Mouse (Mus musculus): ENCODE results near the gene Tmem107. TPM values are rescaled to one million over a fixed set of nuclear protein-coding genes. Genes with fewer than 3 reads are reported as not detected.

The Tmem107 gene
- 47.8 and 71.0 TPM in 2 replicates for polyA plus RNA-seq (2012; rRNA removed)
- 54.4 and 55.2 TPM in 2 replicates for polyA plus RNA-seq (2014; fragmentation: Nextera tagmentation; extraction: Ambion mirVana)

DNA sequence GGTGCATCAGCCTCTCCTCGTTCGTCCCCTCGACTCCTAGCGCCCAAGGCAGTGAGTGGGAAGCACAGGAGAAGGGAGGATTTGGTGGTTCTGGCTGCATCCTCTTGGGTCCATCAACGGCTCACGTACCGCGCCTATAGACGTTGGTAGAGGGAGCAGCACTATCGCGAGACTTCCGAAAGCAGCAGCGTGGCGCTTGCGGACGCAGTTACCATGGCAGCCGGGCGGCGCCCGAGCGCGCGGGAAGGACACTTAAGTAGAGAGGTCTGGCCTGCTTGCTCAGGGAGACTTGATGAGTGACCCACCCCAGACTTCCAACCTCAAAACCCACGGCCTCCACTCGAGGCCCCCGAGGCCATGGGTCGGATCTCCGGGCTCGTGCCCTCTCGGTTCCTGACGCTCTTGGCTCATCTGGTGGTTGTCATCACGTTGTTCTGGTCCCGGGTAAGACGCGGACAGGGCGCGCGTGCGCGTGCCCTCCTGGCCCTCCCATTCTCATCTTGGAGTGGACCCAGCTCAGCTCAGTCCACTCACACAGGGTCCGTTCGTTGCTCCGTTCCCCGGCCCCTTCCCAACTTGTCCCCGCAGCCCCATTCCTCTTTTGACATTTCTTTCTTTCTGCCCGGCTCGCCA lies at the start of gene Tmem107:
Gene Tmem107, plus strand, starts transcription at position 217 of the 633 bp plus-strand sequence.
- Histone ChIP-seq H3K27me3 (ENCODE audit: control insufficient read depth, insufficient read depth, low read length) (no peaks in the 10 kb centered on the region), H3K4me2 (replicated peaks; ENCODE audit: low read depth, low read length, severe bottlenecking) (peak within 1 kb of the TSS; percentile 86), H3K9me3 (ENCODE audit: control insufficient read depth, low read length) (no peaks in the 10 kb centered on the region), H3K36me3 (ENCODE audit: control insufficient read depth, insufficient read depth, low read length) (no peaks in the 10 kb centered on the region), H3K4me1 (ENCODE audit: control insufficient read depth, insufficient read depth, low read length) (peaks cover 27% of the 10 kb centered on the region), H3K4me3 (replicated peaks; ENCODE audit: low read length) (peak within 1 kb of the TSS; percentile 63), H3K27ac (replicated peaks; ENCODE audit: low read depth, low read length) (peak within 1 kb of the TSS; percentile 94), H3K9ac (ENCODE audit: low read depth, low read length, severe bottlenecking) (peak within 1 kb of the TSS; percentile 80)
- DNase-seq (ENCODE audit: low spot score), result peak; percentile 97
- ATAC-seq (ENCODE audit: low FRiP score, low read depth), result peak; percentile 89
- WGBS, result under 1% methylated on average over 34 of the region's 47 CpGs
- no peak; the same call in 1 of the 2 replicates for TF ChIP-seq POLR2A (IDR thresholded peaks at IDR 0.05; ENCODE audit: borderline replicate concordance, extremely low read depth, insufficient read depth, insufficient read length)

- WGBS, result 96% methylated on average over 3 of the region's 3 CpGs
- no peak for TF ChIP-seq POLR2A (IDR thresholded peaks at IDR 0.05; ENCODE audit: borderline replicate concordance, extremely low read depth, insufficient read depth, insufficient read length)
- no peak for DNase-seq (ENCODE audit: low spot score)
- H3K27me3 ChIP-seq (ENCODE audit: control insufficient read depth, insufficient read depth, low read length), result no peaks in the 10 kb centered on the region
- no peak overlapping the region for H3K4me2 ChIP-seq (replicated peaks; ENCODE audit: low read depth, low read length, severe bottlenecking)
- no peak overlapping the region for H3K4me3 ChIP-seq (replicated peaks; ENCODE audit: low read length)
- H3K36me3 ChIP-seq (ENCODE audit: control insufficient read depth, insufficient read depth, low read length), result peaks cover 99% of the 10 kb centered on the region
- H3K4me1 ChIP-seq (ENCODE audit: control insufficient read depth, insufficient read depth, low read length), result no peaks in the 10 kb centered on the region
- H3K9ac ChIP-seq (ENCODE audit: low read depth, low read length, severe bottlenecking), result no peak overlapping the region
- no peaks in the 10 kb centered on the region for H3K9me3 ChIP-seq (ENCODE audit: control insufficient read depth, low read length)
- ATAC-seq (ENCODE audit: low FRiP score, low read depth), result no peak
- no peak overlapping the region for H3K27ac ChIP-seq (replicated peaks; ENCODE audit: low read depth, low read length)
Observed at GRCm38 (mm10) chr11:69026562-69026961, 44.0 kb upstream of the Tmem107 start.

DNA sequence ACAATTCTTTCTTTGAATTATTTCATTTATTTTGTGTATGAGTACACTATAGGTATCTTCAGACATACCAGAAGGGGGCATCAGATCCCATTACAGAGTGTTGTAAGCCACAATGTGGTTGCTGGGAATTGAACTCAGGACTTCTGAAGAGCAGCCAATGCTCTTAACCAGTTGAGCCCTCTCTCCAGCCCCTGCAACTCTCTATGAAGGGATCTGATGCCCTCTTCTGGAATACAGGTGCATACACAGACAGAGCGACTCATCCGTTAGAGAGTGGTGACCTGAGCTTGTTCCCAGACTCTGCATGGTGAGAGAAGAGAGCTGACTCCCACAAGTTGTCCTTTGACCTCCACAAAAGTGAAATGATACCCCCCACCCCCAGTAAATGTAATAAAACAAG lies 41.8 kb upstream of the Tmem107 start:
- no peak overlapping the region for H3K4me2 ChIP-seq (replicated peaks; ENCODE audit: low read depth, low read length, severe bottlenecking)
- no peak overlapping the region for H3K27ac ChIP-seq (replicated peaks; ENCODE audit: low read depth, low read length)
- H3K9ac ChIP-seq (ENCODE audit: low read depth, low read length, severe bottlenecking), result no peak overlapping the region
- H3K4me1 ChIP-seq (ENCODE audit: control insufficient read depth, insufficient read depth, low read length), result no peaks in the 10 kb centered on the region
- 79% methylated on average over 2 of the region's 2 CpGs for WGBS
- TF ChIP-seq POLR2A (IDR thresholded peaks at IDR 0.05; ENCODE audit: borderline replicate concordance, extremely low read depth, insufficient read depth, insufficient read length), result no peak
- H3K4me3 ChIP-seq (replicated peaks; ENCODE audit: low read length), result no peak overlapping the region
- ATAC-seq (ENCODE audit: low FRiP score, low read depth) (no peak), DNase-seq (ENCODE audit: low spot score) (no peak)
- peaks cover 97% of the 10 kb centered on the region for H3K36me3 ChIP-seq (ENCODE audit: control insufficient read depth, insufficient read depth, low read length)
- no peaks in the 10 kb centered on the region for H3K9me3 ChIP-seq (ENCODE audit: control insufficient read depth, low read length)
- H3K27me3 ChIP-seq (ENCODE audit: control insufficient read depth, insufficient read depth, low read length), result no peaks in the 10 kb centered on the region

DNA sequence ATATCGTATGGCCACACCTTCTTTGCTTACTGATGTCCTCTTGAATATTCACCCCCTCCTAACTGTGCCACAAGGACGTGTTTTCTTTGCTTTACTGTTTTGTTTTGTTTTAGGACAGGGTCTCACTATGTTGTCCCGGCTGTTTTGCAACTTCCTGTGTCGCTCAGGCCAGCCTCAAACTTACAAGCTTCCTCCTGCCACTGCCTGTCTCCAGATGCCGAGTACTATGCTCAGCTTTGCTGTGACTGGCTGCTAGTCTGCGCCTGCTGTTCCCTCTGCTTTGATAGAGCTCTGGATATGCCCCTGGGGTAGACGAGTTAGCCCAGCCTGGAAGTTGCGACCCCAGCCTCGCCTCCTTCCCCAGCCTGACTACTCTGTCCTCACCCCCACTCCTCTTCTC lies 37.1 kb upstream of the Tmem107 start:
- no peak overlapping the region for H3K27ac ChIP-seq (replicated peaks; ENCODE audit: low read depth, low read length)
- DNase-seq (ENCODE audit: low spot score) (no peak), ATAC-seq (ENCODE audit: low FRiP score, low read depth) (no peak)
- peaks cover 77% of the 10 kb centered on the region for H3K36me3 ChIP-seq (ENCODE audit: control insufficient read depth, insufficient read depth, low read length)
- H3K27me3 ChIP-seq (ENCODE audit: control insufficient read depth, insufficient read depth, low read length), result no peaks in the 10 kb centered on the region
- TF ChIP-seq POLR2A (IDR thresholded peaks at IDR 0.05; ENCODE audit: borderline replicate concordance, extremely low read depth, insufficient read depth, insufficient read length), result no peak
- H3K9ac ChIP-seq (ENCODE audit: low read depth, low read length, severe bottlenecking), result no peak overlapping the region
- H3K4me3 ChIP-seq (replicated peaks; ENCODE audit: low read length), result no peak overlapping the region
- 70% methylated on average over 9 of the region's 9 CpGs for WGBS
- H3K4me2 ChIP-seq (replicated peaks; ENCODE audit: low read depth, low read length, severe bottlenecking), result no peak overlapping the region
- no peaks in the 10 kb centered on the region for H3K9me3 ChIP-seq (ENCODE audit: control insufficient read depth, low read length)
- peaks cover 14% of the 10 kb centered on the region for H3K4me1 ChIP-seq (ENCODE audit: control insufficient read depth, insufficient read depth, low read length)

- H3K27ac ChIP-seq (replicated peaks; ENCODE audit: low read depth, low read length), result no peak overlapping the region
- no peak for TF ChIP-seq POLR2A (IDR thresholded peaks at IDR 0.05; ENCODE audit: borderline replicate concordance, extremely low read depth, insufficient read depth, insufficient read length)
- ATAC-seq (ENCODE audit: low FRiP score, low read depth) (no peak), DNase-seq (ENCODE audit: low spot score) (no peak)
- peaks cover 23% of the 10 kb centered on the region for H3K4me1 ChIP-seq (ENCODE audit: control insufficient read depth, insufficient read depth, low read length)
- 90% methylated on average over 3 of the region's 3 CpGs for WGBS
- no peak overlapping the region for H3K4me2 ChIP-seq (replicated peaks; ENCODE audit: low read depth, low read length, severe bottlenecking)
- peaks cover 66% of the 10 kb centered on the region for H3K36me3 ChIP-seq (ENCODE audit: control insufficient read depth, insufficient read depth, low read length)
- H3K4me3 ChIP-seq (replicated peaks; ENCODE audit: low read length), result no peak overlapping the region
- no peaks in the 10 kb centered on the region for H3K9me3 ChIP-seq (ENCODE audit: control insufficient read depth, low read length)
- no peaks in the 10 kb centered on the region for H3K27me3 ChIP-seq (ENCODE audit: control insufficient read depth, insufficient read depth, low read length)
- H3K9ac ChIP-seq (ENCODE audit: low read depth, low read length, severe bottlenecking), result no peak overlapping the region
Observed at GRCm38 (mm10) chr11:69034585-69034984, 36.0 kb upstream of the Tmem107 start.

Data from limb, embryonic 14.5 days (tissue).